Mouse (Mus musculus) embryonic fibroblast, embryonic 13.5 days (primary cell): ENCODE data around the gene Impg1. TPM values are rescaled to one million over a fixed set of nuclear protein-coding genes. Genes with fewer than 3 reads are reported as not detected.

ENCODE experiments used
- H3K27ac ChIP-seq: 2 replicates; pipeline ENCODE4 v1.5.1; 2012; ENCODE audit warnings: low read length, control low read depth, inconsistent platforms; ENCODE audit not compliant: insufficient read depth
- H3K4me1 ChIP-seq: 2 replicates; pipeline ENCODE4 v1.6.1; 2011; ENCODE audit warnings: low read length; ENCODE audit not compliant: control insufficient read depth, insufficient read depth
- H3K4me3 ChIP-seq: 2 replicates; pipeline ENCODE4 v1.5.1; 2011; ENCODE audit warnings: mild to moderate bottlenecking, control low read depth, low read length; ENCODE audit not compliant: insufficient read depth
- CTCF ChIP-seq: IDR thresholded peaks from 2 replicates; pipeline ENCODE4 v1.5.1; 2011; ENCODE audit warnings: mild to moderate bottlenecking, control low read depth, low read length, moderate library complexity, borderline replicate concordance; ENCODE audit not compliant: insufficient read depth
- POLR2A ChIP-seq: IDR thresholded peaks from 2 replicates; pipeline ENCODE4 v1.6.1; 2011; ENCODE audit warnings: low read depth, mild to moderate bottlenecking, control low read depth, low read length, moderate library complexity
- polyA plus RNA-seq: library from polyadenylated mRNA; stranded (reverse); fragments of >200 nt; gene quantifications from 2 replicates; pipeline ENCODE4 v1.2.4, GENCODE M21; 2011; ENCODE audit warnings: low read depth; ENCODE audit not compliant: missing spikeins, insufficient read length

The Impg1 gene
- polyA plus RNA-seq, 1 experiment = not detected

GRCm38 (mm10) chr9:80387890-80388289 lies 77.4 kb downstream of the Impg1 start:
- Histone ChIP-seq H3K27ac (no peak overlapping the region), H3K4me3 (no peak overlapping the region)
- TF ChIP-seq POLR2A (no peak), CTCF (no peak)

DNA sequence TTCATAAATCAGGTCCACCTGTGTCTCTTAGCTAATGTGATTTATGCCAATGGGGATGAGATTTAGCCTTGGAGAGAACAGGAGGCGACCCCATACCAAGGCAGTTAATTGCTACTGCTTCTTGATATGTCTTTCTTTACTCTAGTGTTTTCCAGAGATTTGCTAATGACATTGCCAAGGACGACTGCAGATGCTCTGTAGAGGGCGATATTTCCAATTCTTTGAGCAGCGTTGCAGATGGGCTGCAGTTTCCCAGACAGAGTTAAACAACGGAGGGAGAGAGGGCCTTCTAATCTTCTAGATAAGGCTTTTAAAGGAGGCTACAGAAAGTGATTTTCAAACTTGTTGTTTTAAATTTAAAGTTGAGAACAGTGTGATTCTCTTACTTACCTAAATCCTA lies 78.8 kb downstream of the Impg1 start:
- TF ChIP-seq CTCF = no peak
- no peak for TF ChIP-seq POLR2A
- no peak overlapping the region for H3K27ac ChIP-seq
- no peaks in the 10 kb centered on the region for H3K4me1 ChIP-seq
- H3K4me3 ChIP-seq = no peak overlapping the region

More at GRCm38 (mm10) chr9:80387890-80388289, 77.4 kb downstream of the Impg1 start:
- H3K4me1 ChIP-seq = no peaks in the 10 kb centered on the region

- Histone ChIP-seq H3K27ac (no peak overlapping the region), H3K4me1 (no peaks in the 10 kb centered on the region), H3K4me3 (no peak overlapping the region)
- peak; percentile 33; the same call in 1 of the 2 replicates for TF ChIP-seq CTCF
- no peak for TF ChIP-seq POLR2A
Observed at GRCm38 (mm10) chr9:80386000-80386399, 79.3 kb downstream of the Impg1 start.

GRCm38 (mm10) chr9:80382711-80383110 lies 82.6 kb downstream of the Impg1 start:
- TF ChIP-seq POLR2A (no peak), CTCF (no peak)
- Histone ChIP-seq H3K4me3 (no peak overlapping the region), H3K4me1 (no peaks in the 10 kb centered on the region), H3K27ac (no peak overlapping the region)

- no peaks in the 10 kb centered on the region for H3K4me1 ChIP-seq
- no peak overlapping the region for H3K4me3 ChIP-seq
- TF ChIP-seq CTCF = no peak
- no peak for TF ChIP-seq POLR2A
- H3K27ac ChIP-seq = no peak overlapping the region
Observed at GRCm38 (mm10) chr9:80380078-80380645, 85.1 kb downstream of the Impg1 start.

- Histone ChIP-seq H3K4me3 (no peak overlapping the region), H3K27ac (no peak overlapping the region), H3K4me1 (no peaks in the 10 kb centered on the region)
- TF ChIP-seq POLR2A (no peak), CTCF (no peak)
Observed at GRCm38 (mm10) chr9:80374100-80374499, 91.2 kb downstream of the Impg1 start.

DNA sequence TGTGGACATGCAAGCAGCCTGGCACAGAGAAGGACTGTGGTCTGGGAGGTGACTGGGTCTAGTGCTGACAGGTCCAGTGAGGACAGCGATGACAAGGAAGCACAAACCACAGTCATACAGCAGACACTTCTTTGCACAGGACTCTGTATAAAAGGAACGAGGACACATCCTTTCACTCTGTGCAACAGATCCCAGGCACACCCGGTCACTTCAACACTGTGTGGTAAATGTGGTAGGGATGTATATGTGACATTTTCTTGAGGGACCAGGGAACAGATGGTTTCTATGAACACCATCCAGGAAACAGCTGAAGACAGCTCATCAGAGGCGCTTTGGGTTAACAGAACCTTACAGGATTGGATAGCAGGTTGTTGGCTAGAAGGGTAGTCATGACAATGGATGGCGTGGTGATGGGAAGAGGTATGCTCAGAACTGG lies 92.0 kb downstream of the Impg1 start:
- no peaks in the 10 kb centered on the region for H3K4me1 ChIP-seq
- TF ChIP-seq CTCF (no peak), POLR2A (no peak)
- no peak overlapping the region for H3K27ac ChIP-seq
- no peak overlapping the region for H3K4me3 ChIP-seq

DNA sequence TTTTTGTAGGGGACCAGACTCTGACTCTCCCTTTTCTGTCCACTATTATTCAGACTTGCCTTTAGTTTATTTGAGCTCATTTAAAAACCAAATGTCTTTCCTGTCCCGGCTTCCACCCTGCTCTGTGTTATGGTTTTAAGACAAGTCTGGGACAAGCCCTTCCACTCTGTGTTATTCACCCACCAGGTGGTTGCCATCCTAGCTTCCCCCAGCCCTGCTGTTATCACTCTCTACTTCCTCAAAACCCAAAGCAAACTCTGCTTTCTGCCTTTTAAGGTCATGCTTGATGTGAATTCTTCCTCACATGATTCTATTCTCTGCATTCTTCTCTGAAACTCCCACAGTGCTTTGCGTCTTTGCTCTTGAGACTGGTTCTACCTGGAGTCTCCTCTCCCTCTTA lies 96.6 kb downstream of the Impg1 start:
- Histone ChIP-seq H3K27ac (no peak overlapping the region), H3K4me1 (no peaks in the 10 kb centered on the region), H3K4me3 (no peak overlapping the region)
- TF ChIP-seq CTCF = no peak
- no peak for TF ChIP-seq POLR2A

DNA sequence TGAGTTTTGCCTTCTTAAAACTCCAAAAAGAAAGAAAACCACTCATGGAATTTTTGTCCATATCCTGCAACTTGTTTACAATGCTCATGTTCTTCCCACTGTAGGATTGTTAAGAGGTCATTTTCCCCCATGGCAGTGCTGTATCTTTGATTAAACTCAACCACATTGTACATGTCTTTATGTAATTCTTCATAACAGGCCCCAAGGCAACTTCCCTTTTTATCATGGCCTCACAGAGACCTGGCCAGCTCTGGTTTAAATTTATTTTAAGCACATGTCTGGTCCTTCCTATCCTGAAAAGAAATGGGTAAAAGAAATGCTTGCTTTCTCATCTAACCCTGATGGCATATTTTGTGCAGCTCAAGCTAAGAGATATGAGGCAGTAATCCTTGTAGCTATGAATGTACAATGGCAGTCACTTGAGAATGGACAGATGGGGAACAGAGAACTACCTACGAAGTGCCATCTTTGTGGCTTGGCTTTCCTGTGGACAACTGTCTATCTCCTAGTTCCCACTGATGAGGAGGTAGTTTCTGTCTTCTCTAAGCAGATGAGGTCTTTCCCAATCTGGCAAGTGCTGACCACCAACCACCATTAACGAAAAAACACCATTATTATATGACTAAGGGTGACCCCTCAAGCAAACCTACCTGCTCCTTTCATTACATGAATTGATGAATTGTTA lies 97.6 kb downstream of the Impg1 start:
- H3K4me3 ChIP-seq = no peak overlapping the region
- no peak for TF ChIP-seq POLR2A
- no peak overlapping the region for H3K27ac ChIP-seq
- H3K4me1 ChIP-seq = no peaks in the 10 kb centered on the region

DNA sequence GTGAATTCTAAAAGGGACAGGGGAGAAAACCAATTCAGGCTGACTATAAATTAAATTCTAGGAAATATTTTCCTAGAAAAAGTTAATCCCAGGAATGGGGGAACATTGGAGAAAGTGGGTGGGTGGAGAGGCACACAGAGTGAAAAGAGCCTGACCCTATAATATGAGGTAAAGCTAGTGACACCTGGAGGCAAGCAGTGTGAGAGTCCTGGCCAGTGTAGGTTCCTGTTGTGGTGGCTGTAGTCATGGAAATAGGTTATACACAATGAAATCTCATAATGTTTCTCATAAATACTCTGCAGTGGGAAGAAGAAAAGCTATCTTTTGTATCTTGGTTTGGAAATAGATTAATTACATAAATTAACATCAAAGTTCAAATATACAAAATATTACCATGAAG lies 105.2 kb downstream of the Impg1 start:
- TF ChIP-seq CTCF = no peak
- TF ChIP-seq POLR2A = no peak
- no peaks in the 10 kb centered on the region for H3K4me1 ChIP-seq
- H3K4me3 ChIP-seq = no peak overlapping the region
- no peak overlapping the region for H3K27ac ChIP-seq
